Mouse (Mus musculus) monocyte, adult 5-6 weeks (primary cell): Measurements from ENCODE around the gene Dld. TPM values are rescaled to one million over a fixed set of nuclear protein-coding genes. Genes with fewer than 3 reads are reported as not detected.

Experiments used
- ATAC-seq: fragments of 153-309, 156-312 bp; replicated peaks from 2 replicates; pipeline ENCODE4 v1.8.0; 2017; ENCODE audit warnings: mild to moderate bottlenecking; ENCODE audit not compliant: low TSS enrichment, insufficient number of reproducible peaks, severe bottlenecking, poor library complexity, low FRiP score
- total RNA-seq: library from RNA; stranded (forward); fragments of 200-1000, 200-491, 200-594 nt; gene quantifications from 3 replicates; pipeline ENCODE4 v1.2.3, GENCODE M21; 2017

Dld gene
- total RNA-seq, 1 experiment from 2014 or later, result 127 TPM

DNA sequence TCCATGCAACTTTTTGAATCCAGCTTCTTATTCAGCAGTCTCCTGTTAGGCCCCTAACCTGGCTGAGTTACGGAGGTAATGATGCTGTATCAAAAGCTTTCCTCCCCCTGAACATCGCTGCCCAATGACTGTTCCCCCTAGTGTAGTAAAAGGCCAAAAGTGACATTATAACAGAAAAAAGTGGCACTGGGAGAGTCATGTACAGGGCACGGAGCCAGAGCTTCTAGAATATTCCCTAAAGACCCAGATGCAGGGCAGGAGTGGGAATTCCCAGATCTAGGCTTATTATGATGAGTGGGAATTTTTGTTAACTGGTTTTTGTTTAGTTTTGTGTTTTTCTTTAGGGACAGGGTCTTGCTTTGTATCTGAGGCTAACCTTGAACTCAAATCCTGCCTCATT lies 52.1 kb downstream of the Dld start:
- ATAC-seq, result no peak

DNA sequence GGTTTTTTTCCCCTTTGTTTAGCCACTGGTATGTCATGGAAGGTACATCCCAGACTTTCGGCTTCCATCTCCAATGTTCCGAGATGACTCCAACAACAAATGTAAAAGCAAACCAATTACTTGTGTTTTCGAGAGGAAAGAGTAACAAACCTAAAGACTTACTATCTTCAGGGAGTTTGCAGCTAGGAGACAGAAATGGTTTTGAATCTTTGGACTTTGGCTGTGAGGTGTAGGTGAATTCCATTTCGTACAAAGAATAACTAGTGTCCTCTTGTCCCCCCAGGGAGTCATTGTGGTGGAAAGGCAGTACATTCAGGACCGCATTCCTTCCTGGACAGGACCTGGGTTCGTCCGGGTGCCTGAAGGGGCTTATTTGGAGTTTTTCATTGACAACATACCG lies 52.7 kb downstream of the Dld start:
- ATAC-seq, result no peak

DNA sequence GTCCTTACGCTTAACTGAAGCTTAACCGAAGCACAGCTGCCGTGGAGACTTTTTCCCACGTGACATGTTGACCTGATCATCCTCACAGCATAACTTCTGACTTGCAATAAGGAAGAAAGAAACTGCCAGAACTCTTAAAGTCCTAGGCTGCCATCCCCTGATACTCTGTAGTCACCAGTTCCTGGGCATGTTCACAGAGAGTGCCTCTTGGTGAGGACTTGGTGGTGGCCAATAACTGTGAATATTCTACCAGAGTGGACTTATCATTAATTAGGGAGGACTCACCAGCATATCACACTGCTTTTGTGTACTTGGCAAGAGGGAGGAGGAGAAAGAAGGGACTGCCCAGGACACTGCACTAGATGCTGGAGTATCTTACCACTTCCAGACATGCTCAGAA lies 53.1 kb downstream of the Dld start:
- ATAC-seq, result no peak

DNA sequence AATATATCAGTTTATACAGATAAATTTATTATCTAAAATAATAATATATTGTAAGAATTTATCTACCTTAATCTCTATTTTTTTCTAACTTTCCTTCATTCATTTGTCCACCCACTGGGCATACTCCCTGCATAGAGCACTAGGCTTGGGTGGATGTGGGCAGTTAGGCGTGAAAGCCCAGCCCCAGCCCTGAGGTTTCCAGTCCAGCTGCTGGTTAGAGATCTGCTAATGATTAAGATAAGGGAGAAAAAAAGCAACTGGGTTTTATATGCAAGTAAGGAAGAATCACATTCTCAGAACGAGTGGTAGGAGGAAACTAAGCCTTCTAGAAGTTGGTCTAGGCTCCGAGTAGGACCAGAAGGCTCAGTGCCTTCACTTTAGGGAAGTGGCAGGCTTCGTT lies 55.2 kb downstream of the Dld start:
- ATAC-seq, result no peak

DNA sequence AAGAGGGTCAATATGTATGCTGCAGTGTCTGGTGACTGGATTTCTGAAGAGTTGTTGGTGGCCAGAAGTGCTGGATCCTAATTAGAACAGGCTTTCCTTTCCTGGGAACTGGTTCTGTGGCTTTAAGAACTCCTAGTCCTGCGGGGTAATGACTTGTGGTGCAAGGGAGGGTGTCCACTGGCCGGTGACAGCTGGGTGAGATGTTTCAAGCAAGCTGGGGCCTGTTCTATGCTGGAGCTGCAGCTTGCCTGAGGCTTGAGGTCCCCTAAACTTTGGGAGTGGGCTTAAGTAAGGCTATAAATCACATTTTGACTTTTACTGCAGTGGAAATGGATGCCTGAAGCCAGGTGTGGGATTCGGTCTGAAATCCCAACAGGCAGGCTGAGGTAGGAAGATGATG lies 55.7 kb downstream of the Dld start:
- ATAC-seq, result no peak

DNA sequence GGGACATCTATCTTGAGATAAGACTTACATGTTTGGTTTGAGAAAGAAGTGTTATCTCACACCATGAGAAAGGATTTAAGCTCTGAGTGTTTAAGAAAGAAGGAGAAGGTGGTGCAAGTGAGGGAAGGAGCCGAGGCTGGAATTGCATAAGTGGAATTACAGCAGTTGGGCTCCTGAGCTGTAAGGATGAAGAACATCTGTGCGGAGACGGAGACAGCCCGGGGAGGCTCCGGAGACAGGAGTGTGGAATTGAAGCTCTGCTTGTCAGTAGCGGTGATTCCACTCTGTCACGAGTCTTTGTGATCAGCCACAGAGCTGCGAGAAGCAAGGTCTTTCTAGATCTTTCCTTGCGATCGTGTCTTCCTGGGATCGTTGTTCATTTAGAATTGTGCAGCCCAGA lies 56.3 kb downstream of the Dld start:
- no peak for ATAC-seq

DNA sequence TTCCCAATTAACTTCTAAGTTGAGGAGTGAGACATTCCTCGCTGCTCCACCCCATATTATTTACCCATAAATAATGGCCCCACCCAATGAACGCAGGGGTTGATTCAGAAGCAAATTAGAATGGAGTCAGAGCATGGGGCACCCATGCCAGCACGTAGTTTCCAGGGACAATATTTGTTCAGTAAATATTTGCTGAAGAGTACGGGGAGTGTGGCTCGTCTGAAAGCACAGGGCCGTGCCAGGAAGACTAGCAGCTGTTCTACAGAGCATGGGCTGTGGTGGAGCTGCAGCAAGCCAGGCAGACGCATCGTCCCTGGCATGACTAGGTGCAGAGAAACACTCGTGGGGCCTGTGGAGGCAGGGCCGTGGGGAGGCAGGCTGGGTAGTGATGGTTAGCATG lies 56.7 kb downstream of the Dld start:
- ATAC-seq, result no peak

DNA sequence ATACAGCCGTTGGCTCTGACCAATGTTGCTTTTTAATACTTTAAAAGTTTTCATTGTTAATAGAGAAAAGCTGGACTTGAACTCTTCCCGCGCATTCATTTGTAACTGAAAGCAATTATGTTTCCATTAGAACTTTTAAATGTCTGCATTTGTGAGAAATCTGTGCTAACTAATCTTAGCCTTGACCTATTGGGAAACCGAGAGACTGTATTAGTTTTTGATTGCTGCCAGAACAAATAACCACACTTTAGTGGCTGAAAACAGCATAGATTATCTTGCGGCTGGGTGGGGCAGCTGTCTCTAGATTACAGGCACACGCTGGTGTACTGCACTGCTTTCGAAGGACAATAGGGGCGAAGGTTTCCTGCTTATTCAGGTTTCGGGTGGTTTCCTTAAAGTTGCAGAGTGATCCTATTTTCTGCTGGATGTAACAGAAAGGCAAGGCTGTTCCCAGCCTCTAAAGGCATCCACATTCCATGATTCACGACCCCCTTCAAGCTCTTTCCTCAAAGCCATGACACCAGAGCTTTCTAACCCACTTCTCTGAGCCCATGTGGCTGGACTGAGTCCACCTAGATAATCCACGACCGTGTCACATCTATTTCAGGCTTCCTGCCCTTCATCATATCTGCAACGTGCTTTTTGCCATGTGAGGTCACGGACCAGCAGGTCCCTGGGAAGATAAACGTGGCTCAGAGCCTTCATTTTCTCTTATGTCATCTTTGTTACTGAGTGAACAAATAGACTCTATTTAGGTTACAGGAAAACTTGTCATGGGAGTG lies 57.7 kb downstream of the Dld start:
- ATAC-seq, result no peak

DNA sequence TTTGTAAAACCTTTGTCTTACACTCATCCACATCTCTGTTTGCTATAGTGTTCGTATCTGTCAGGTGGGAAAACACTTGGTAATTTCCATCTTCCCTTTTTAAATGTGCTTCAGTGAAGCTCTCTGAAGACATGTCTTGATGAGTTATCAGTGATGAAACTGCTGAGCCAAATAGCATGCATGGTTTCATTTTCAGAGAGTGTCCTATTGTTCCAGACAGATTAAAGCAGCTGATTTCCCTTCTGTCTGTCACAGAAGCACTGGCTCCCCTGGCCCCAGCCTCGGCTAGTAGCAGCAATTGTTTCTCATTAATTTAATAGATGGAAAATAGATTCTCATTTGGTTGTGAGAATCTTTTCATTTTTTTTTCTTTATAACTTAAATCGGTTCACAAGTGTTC lies 60.3 kb downstream of the Dld start:
- ATAC-seq, result no peak

DNA sequence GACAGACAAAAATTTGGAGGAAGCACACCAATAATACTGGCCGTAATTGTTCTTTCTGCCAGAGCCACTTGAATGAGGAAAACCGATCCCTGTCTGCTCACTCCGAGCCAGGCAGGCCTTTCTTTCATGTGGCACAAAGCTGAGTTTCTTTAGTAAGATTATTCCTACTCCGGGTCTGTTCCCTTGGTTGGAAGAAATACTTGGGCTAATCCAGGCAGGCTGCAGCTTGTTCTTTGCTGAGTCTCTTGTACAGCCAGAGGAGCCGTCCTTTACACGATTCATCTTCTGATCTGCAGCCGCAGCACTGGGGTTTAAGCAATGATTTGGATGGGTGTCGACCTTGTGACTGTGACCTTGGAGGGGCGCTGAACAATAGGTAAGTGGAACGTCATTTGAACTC lies 62.2 kb downstream of the Dld start:
- no peak for ATAC-seq

DNA sequence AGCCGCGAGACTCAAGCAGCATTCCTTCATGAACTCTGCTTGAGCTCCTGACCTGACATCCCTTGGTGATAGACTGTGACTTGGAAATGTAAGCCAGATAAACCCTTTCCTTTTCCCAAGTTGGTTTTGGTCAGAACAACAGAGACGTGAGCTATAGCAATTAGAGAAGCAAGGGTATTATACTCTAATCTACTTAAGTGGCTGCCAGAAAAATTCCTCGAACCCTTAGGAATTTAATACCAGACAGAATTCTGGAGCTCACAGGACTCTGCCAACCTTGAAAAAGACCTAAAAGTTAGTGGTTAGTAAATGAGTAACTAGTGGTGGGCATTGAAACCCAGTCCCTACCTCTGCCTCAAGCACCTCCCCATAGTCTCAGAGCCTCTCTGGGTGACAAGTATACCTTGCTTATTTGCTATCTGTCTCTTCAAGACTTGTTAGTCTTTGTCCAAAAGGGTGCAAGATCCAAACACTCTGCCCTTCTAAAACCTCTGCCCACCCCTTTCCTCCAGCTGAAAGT lies 67.6 kb downstream of the Dld start:
- no peak for ATAC-seq

DNA sequence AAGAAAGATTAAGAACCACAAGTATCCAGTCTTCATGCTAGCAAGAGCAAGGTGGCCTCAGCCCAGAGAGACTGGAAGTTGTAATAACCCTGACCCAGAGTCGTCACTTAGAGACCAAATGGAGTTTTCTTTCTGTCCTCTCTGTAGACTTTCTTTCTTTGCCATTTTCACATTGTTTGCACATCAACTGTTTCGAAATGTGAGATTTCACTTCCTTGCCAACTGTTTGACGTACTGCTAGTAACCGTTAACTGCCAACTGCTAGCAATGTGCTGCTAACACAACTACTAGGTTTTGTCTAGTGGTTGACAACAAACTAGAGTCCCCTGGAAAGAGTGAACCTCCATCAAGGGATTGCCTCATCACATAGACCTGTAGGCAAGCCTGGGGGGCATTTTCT lies 68.1 kb downstream of the Dld start:
- no peak for ATAC-seq

DNA sequence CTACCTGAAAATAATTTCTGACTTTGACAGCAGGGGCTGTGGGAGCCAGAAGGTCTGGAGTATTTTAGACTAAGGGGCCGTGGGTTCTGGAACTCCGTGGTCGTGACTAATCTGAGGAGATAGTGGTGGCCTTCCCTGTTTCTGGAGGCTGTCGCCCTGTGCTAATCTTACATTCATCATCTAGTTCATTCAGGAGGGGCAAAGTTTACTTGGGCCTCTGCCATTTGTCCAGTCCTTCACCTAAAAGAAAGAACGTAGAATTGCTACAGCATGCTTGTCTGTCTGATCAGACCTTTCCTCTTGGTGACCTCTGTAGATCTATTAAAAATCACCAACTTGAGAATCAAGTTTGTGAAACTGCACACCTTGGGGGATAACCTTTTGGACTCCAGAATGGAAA lies 69.0 kb downstream of the Dld start:
- ATAC-seq, result no peak

Other genes starting within 250 kb of the Dld start
- not detected in 3 replicates for gene Gm6993, start 110.7 kb downstream of the Dld start, total RNA-seq
- 0.86 to 1.1 TPM (median 1.1 TPM) in 3 replicates for gene Lamb1, start 86.2 kb downstream of the Dld start, total RNA-seq
- gene Slc26a3, start 39.4 kb upstream of the Dld start, total RNA-seq, result 3.9 TPM in 1 of 3 replicates, not detected in the others
- 7.9 to 10.1 TPM (median 8.9 TPM) in 3 replicates for gene Cbll1, start 148.2 kb upstream of the Dld start, total RNA-seq
- not detected in 3 replicates for gene Slc26a4, start 208.5 kb upstream of the Dld start, total RNA-seq